Mouse (Mus musculus) bone marrow, adult 2 months (tissue): Measurements from ENCODE around the gene Zfp384. TPM values are rescaled to one million over a fixed set of nuclear protein-coding genes. Genes with fewer than 3 reads are reported as not detected.

ENCODE experiments used
- H3K27ac ChIP-seq: fragments of 200-500 bp; 2 replicates; pipeline ENCODE4 v1.5.1; 2012; ENCODE audit warnings: low read depth, mild to moderate bottlenecking, control low read depth, inconsistent platforms, low read length; ENCODE audit not compliant: control insufficient read depth, poor library complexity, insufficient read depth
- H3K4me1 ChIP-seq: fragments of 200-500 bp; 2 replicates; pipeline ENCODE4 v1.6.1; 2011; ENCODE audit warnings: low read length; ENCODE audit not compliant: control insufficient read depth, insufficient read depth
- H3K4me3 ChIP-seq: fragments of 200-500 bp; replicated peaks from 2 replicates; pipeline ENCODE3; 2011; ENCODE audit warnings: mild to moderate bottlenecking, low read depth, low read length, control low read depth; ENCODE audit not compliant: control insufficient read depth
- CTCF ChIP-seq: fragments of 200-500 bp; IDR thresholded peaks from 2 replicates; pipeline ENCODE4 v1.5.1; 2011; ENCODE audit warnings: low read length, control low read depth; ENCODE audit not compliant: control insufficient read depth, insufficient read depth
- POLR2A ChIP-seq: fragments of 200-500 bp; IDR thresholded peaks from 2 replicates; pipeline ENCODE4 v1.6.1; 2011; ENCODE audit warnings: low read depth, mild to moderate bottlenecking, control low read depth, low read length, borderline replicate concordance; ENCODE audit not compliant: control insufficient read depth
- WGBS: fragments of 180-500 bp; shearing (Covaris S2); methylation state at CpG from one replicate; pipeline ENCODE4 v1.1.7; 2018; 5-methylcytosine and 5-hydroxymethylcytosine counted together
- polyA plus RNA-seq: library from polyadenylated mRNA; stranded (reverse); fragments of >200 nt; gene quantifications from 2 replicates; pipeline ENCODE4 v1.2.4, GENCODE M21; 2011; ENCODE audit warnings: low replicate concordance; ENCODE audit not compliant: missing spikeins, insufficient read depth, insufficient read length

The Zfp384 gene
- 26.2 and 46.0 TPM in 2 replicates for polyA plus RNA-seq

DNA sequence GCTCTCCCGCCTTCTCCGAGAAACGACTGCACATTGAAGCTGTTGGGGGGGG, at the start of gene Zfp384:
Gene Zfp384 (plus strand): TSS at position 17 of the 52 bp plus-strand sequence.
- TF ChIP-seq POLR2A (no peak), CTCF (no peak)
- WGBS = 4% methylated on average over 3 of the region's 3 CpGs
- H3K4me3 ChIP-seq = peak within 1 kb of the TSS; percentile 81
- H3K27ac ChIP-seq = peak within 1 kb of the TSS; percentile 97
- H3K4me1 ChIP-seq = no peaks in the 10 kb centered on the region

DNA sequence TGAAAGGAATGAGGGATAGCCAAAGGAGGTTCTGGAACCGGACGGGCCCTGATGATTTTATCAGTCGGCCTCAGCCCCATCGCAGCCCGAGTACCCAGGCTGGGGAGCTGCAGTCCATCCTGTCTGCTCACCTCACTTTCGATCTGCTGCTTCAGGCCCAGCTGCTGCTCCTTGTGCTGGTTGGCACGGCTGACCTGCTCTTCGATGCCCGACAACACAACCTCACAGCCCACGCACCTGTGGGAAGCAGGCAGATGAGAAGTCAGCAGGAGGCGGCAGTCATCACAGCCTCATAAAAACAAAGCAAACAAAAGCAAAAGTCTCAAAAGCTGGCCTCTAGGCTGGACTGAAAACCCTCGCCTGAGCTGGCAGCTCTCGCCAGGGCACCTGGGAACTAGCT, 49.0 kb upstream of the Zfp384 start:
- TF ChIP-seq POLR2A = no peak
- TF ChIP-seq CTCF = no peak
- WGBS = 91% methylated on average over 13 of the region's 13 CpGs
- Histone ChIP-seq H3K4me1 (peaks cover 2% of the 10 kb centered on the region), H3K27ac (no peak overlapping the region), H3K4me3 (no peak overlapping the region)

DNA sequence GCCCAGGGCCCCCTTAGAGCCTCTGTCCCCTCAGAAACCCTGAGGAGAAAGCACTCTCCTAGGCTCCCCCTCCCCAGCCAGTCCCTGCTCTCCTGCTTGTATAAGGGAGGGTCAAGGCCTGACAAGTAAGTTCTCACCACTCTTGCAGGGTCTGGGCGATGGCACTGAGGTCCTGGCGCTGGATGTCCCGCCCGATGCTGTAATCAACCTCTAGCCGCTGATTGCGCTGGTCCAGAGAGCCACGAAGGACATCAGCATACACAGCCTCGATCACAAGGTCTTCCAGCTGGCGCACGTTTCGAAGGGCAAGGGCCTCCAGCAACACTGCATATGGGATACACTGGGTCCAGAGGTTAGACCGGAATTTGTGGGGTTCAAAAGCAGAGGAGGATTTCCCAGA, 47.9 kb upstream of the Zfp384 start:
- Histone ChIP-seq H3K27ac (no peak overlapping the region), H3K4me1 (peaks cover 2% of the 10 kb centered on the region), H3K4me3 (no peak overlapping the region)
- no peak for TF ChIP-seq POLR2A
- no peak for TF ChIP-seq CTCF
- 85% methylated on average over 12 of the region's 12 CpGs for WGBS

DNA sequence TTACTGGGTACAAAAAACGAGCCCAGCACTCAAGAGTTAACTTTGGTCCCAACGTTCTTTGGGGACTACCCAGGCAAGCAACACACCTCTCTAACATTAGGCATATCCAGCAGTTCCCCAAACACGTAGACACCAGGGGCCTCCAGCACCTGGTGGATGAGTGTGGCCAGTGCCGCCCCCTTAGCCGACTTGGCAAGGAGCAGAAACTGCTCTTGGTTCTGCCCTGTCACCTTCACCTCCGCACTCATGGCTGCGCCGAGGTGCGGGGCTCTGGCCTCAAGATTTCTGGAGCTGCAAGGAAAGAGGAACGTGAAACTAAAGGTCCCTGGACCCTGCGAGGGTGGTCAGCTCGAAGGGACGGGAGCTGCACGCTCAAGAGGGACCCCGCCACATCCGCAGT, 44.3 kb upstream of the Zfp384 start:
- TF ChIP-seq CTCF (no peak), POLR2A (no peak)
- H3K27ac ChIP-seq = peak overlapping the region; percentile 75; the same call in 1 of the 2 replicates
- H3K4me1 ChIP-seq = peaks cover 3% of the 10 kb centered on the region
- peak overlapping the region; percentile 95 for H3K4me3 ChIP-seq
- WGBS = 3% methylated on average over 16 of the region's 16 CpGs

DNA sequence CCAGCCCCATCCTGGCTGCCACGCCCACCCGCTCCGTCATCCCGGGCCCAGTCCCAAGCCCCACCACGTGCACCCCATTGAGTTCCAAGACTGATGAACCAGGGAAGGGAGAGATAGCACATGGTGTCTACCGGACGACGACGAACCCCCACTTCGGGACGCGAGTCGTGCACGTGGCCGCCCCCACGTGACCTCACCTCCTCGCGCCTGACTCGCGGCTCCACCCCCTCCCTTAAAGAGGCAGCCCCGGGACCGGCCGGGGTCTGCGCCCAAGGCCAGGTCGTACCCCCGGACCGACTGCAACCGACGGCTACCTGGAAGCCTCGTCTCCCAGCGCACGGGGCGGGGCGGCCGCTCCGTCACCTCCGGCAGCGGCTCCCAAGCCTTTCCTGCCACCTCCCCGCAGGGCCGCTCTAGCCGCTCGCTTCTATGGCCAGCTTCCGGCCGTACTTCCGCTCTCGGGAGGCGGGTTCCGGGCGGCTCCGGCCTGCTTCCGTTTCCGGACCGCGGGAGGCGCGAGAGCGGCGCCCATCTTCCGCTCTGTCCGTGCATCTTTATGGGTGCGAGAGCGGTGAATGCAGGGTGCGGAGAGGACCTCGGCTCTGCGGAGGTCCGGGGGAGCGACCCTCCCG, 43.7 kb upstream of the Zfp384 start, which contains the start of gene Cops7a:
Gene Cops7a (minus strand): TSS at position 451 of the 632 bp plus-strand sequence.
- Histone ChIP-seq H3K4me1 (peaks cover 3% of the 10 kb centered on the region), H3K27ac (peak within 1 kb of the TSS; percentile 75), H3K4me3 (peak within 1 kb of the TSS; percentile 95)
- 0 out of 2 replicates have a peak, but pooled peaks have one; percentile 3 for TF ChIP-seq CTCF
- peak; percentile 85; the same call in 1 of the 2 replicates for TF ChIP-seq POLR2A
- whole genome bisulfite sequencing = under 1% methylated on average over 68 of the region's 68 CpGs

DNA sequence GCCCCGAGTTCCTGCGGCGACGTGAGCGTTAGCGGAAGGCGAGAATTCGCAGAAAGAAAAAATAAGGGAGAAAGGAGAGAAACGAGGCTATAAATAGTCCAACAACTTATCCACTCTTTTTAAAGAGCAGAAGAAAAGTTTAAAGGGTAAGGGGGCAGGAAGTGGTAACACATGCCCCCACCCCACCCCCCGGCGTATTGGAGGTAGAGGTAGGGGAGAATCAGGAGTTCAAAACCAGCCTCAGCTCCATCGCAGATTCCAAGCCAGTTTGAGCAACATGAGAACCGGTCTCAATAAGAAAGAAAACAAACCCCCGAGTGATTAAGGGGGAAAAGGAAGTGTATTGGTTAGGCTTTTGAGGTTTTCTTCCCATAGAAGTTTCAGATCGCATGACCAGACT, 43.2 kb upstream of the Zfp384 start:
- under 1% methylated on average over 15 of the region's 15 CpGs for WGBS

DNA sequence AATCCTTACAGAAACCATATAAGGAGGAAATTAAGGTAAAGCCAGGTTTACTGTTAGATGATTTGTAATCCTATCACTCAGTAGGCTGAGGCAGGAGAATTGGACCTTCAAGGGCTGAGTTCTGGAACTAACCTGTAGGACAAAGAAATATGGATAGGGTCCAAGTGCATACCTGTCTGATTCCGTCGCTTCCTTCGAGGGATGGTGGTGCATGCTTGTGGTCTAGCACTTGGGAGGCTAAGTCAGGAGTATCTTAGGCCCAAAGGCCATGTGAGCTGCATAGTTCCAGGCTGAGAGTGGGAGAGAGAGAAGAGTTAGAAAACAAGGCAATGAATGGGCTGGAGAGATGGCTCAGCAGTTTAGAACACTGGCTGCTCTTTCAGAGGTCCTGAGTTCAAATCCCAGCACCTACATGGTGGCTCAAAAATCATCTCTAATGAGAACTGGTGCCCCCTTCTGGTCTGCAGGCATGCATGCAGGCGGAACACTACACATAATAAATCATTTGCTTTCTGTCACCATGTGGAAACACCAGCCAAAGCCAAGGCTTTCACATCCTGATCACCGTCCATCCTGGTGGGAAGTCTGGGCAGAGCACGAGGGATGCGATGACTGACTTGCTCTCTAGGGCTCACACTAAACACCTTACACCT, 42.4 kb upstream of the Zfp384 start:
- TF ChIP-seq CTCF (peak; percentile 14; the same call in 1 of the 2 replicates), POLR2A (no peak)
- Histone ChIP-seq H3K4me1 (peaks cover 3% of the 10 kb centered on the region), H3K27ac (no peak overlapping the region), H3K4me3 (peak overlapping the region; percentile 23)
- 80% methylated on average over 7 of the region's 7 CpGs for WGBS

More for the DNA sequence above, 43.2 kb upstream of the Zfp384 start:
- TF ChIP-seq POLR2A (no peak), CTCF (no peak)
- H3K4me1 ChIP-seq = peaks cover 3% of the 10 kb centered on the region
- peak overlapping the region; percentile 95 for H3K4me3 ChIP-seq
- H3K27ac ChIP-seq = peak overlapping the region; percentile 75

DNA sequence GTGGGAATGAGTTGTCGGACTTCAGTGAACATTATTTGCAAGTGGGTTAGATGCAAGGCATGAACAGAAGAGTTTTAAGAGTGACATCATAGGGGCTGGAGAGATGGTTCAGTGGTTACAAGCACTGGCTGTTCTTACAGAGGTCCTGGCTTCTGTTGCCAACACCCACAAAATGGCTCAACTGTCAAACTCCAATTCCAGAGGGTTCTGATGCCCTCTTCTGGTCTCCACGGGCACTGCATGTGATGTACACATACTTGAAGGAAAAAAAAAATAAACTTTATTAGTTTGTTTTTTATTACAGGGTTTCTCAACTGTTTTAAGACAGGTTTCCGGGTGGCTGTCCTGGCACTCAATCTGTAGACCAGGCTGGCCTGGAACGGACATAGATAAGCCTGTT, 41.2 kb upstream of the Zfp384 start:
- peaks cover 3% of the 10 kb centered on the region for H3K4me1 ChIP-seq
- no peak for TF ChIP-seq POLR2A
- TF ChIP-seq CTCF = peak; percentile 28; the same call in 1 of the 2 replicates
- H3K27ac ChIP-seq = no peak overlapping the region
- no peak overlapping the region for H3K4me3 ChIP-seq
- 77% methylated on average over 4 of the region's 4 CpGs for WGBS
